Mouse (Mus musculus) kidney, embryonic 15.5 days (tissue): ENCODE measurements around the gene Rpl39. TPM values are rescaled to one million over a fixed set of nuclear protein-coding genes. Genes with fewer than 3 reads are reported as not detected.
A peak's percentile ranks its signal among the peaks of the same experiment; 100 is the strongest.

Experiments
- ATAC-seq: fragments of 200-750 bp; cut with Nextera tagmentation; replicated peaks from 2 replicates; pipeline ENCODE4 v1.8.0; 2017; ENCODE audit warnings: moderate TSS enrichment; ENCODE audit not compliant: low FRiP score
- H3K27ac ChIP-seq: fragments of 300-500 bp; sonication (generic); 2 replicates; pipeline ENCODE4 v1.5.1; 2015; ENCODE audit warnings: mild to moderate bottlenecking, inconsistent platforms
- H3K27me3 ChIP-seq: fragments of 300-500 bp; sonication (generic); 2 replicates; pipeline ENCODE4 v1.6.1; 2015; ENCODE audit warnings: inconsistent platforms
- H3K36me3 ChIP-seq: fragments of 300-500 bp; sonication (generic); 2 replicates; pipeline ENCODE4 v1.6.1; 2015; ENCODE audit warnings: inconsistent platforms
- H3K4me1 ChIP-seq: fragments of 300-500 bp; sonication (generic); 2 replicates; pipeline ENCODE4 v1.6.1; 2015; ENCODE audit warnings: inconsistent platforms
- H3K4me2 ChIP-seq: fragments of 300-500 bp; sonication (generic); 2 replicates; pipeline ENCODE4 v1.6.1; 2015; ENCODE audit warnings: moderate library complexity, mild to moderate bottlenecking, inconsistent platforms
- H3K4me3 ChIP-seq: fragments of 300-500 bp; sonication (generic); replicated peaks from 2 replicates; pipeline ENCODE4 v1.5.1; 2015; ENCODE audit warnings: mild to moderate bottlenecking, inconsistent platforms
- H3K9ac ChIP-seq: fragments of 300-500 bp; sonication (generic); 2 replicates; pipeline ENCODE4 v1.6.1; 2015; ENCODE audit warnings: mild to moderate bottlenecking, inconsistent platforms
- H3K9me3 ChIP-seq: fragments of 300-500 bp; sonication (generic); replicated peaks from 2 replicates; pipeline ENCODE4 v1.6.1; 2016; ENCODE audit warnings: inconsistent platforms
- WGBS: fragments of 180-500 bp; shearing (Covaris S2); methylation state at CpG from one replicate; pipeline ENCODE4 v1.1.7; 2015; ENCODE audit warnings: mixed read lengths; 5-methylcytosine and 5-hydroxymethylcytosine counted together
- polyA plus RNA-seq: library from polyadenylated mRNA; unstranded; fragments of >200 nt; fragmentation: Nextera tagmentation; extraction: Ambion mirVana; gene quantifications from 2 replicates; pipeline ENCODE4 v1.2.1, GENCODE M21; 2015

Rpl39 gene
- polyA plus RNA-seq, result 577 and 689 TPM in 2 replicates

- H3K27me3 ChIP-seq, result no peaks in the 10 kb centered on the region
- no peaks in the 10 kb centered on the region for H3K4me1 ChIP-seq
- WGBS, result 19% methylated on average over 38 of the region's 38 CpGs
Measured at GRCm38 (mm10) chrX:37084927-37085660, at the start of gene Rpl39. TSS of gene Rpl39 (minus strand) at chrX:37085402.

GRCm38 (mm10) chrX:37126671-37127358, 41.6 kb upstream of the Rpl39 start, which contains the start of gene Nkap:
TSS of gene Nkap (plus strand) at chrX:37126795.
- Histone ChIP-seq H3K27ac (peak within 1 kb of the TSS; percentile 73), H3K27me3 (no peaks in the 10 kb centered on the region), H3K4me2 (peak within 1 kb of the TSS; percentile 57), H3K4me3 (peak within 1 kb of the TSS; percentile 58), H3K36me3 (peaks cover 2% of the 10 kb centered on the region; the same call in 1 of the 2 replicates), H3K9me3 (no peaks in the 10 kb centered on the region), H3K4me1 (peaks cover 8% of the 10 kb centered on the region; the same call in 1 of the 2 replicates), H3K9ac (peak within 1 kb of the TSS; percentile 67)
- WGBS, result 13% methylated on average over 58 of the region's 58 CpGs
- peak; percentile 85 for ATAC-seq

More at GRCm38 (mm10) chrX:37084927-37085660, at the start of gene Rpl39:
- ATAC-seq, result peak; percentile 96
- Histone ChIP-seq H3K9me3 (no peaks in the 10 kb centered on the region), H3K4me2 (peak within 1 kb of the TSS; percentile 66), H3K4me3 (peak within 1 kb of the TSS; percentile 60), H3K36me3 (peaks cover 21% of the 10 kb centered on the region), H3K27ac (peak within 1 kb of the TSS; percentile 96), H3K9ac (peak within 1 kb of the TSS; percentile 75)

DNA sequence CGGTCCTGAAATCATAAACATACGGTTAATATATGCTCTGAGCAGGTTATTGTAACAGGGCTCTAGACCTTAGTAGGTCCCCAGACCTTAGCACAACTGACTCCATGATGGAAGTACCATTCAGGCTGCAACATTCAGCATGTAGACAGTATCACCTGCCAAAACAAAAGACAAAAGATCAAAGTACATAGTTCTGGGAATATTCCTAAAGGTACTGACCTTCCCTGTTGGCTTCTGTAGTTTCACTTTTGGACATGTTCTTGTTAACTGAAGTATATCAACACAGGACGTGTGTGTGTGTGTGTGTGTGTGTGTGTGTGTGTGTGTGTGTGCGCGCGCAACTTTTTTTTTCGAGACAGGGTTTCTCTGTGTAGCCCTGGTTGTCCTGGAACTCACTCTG, 40.3 kb upstream of the Rpl39 start:
- Histone ChIP-seq H3K27ac (no peak overlapping the region), H3K9ac (no peak overlapping the region), H3K9me3 (no peaks in the 10 kb centered on the region), H3K4me3 (no peak overlapping the region), H3K27me3 (no peaks in the 10 kb centered on the region), H3K4me2 (no peak overlapping the region), H3K36me3 (no peaks in the 10 kb centered on the region), H3K4me1 (peaks cover 8% of the 10 kb centered on the region; the same call in 1 of the 2 replicates)
- no peak for ATAC-seq
- WGBS, result 92% methylated on average over 7 of the region's 7 CpGs

DNA sequence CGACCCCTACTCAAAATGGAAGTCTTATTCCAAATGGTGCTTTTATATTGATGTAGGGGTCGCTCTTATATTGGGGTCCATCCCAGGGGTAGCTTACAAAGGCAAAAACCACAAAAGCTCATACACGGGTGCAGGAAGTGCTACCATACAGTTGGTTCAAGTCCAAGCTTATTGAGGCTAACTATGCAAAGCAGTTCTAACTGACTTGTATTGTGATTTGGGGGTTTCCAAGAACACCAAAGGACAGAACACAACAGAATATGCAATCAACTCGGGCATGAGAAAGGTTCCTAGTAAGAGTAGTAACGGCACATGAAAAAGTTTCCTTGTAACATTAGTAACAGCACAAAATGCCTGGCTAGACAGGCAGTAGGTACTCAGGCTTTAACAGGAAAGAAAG, 35.0 kb upstream of the Rpl39 start:
- H3K4me1 ChIP-seq, result no peaks in the 10 kb centered on the region
- no peak overlapping the region for H3K4me3 ChIP-seq
- 69% methylated on average over 5 of the region's 5 CpGs for WGBS
- H3K9ac ChIP-seq, result no peak overlapping the region
- H3K27me3 ChIP-seq, result no peaks in the 10 kb centered on the region; the same call in 1 of the 2 replicates
- ATAC-seq, result no peak
- H3K36me3 ChIP-seq, result no peaks in the 10 kb centered on the region
- no peak overlapping the region for H3K27ac ChIP-seq
- no peaks in the 10 kb centered on the region for H3K9me3 ChIP-seq
- no peak overlapping the region for H3K4me2 ChIP-seq

DNA sequence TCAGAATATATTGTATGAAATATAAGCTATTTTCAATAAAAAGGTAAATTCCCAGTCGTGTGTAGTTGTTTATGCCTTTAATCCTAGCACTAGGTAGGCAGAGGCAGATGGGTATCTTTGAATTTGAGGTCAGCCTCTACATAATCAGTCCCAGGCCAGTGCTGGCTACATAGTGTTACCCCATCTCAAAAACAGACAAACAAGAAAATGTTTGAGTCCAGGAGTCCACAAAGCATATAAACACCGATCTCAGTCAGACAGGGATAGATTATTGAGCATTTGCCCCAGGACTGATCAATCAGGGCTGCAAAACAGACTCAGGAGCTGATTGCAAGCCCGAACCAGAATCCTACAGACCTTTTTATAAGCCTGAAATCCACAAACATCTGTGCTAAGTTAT, 34.4 kb upstream of the Rpl39 start:
- 60% methylated on average over 3 of the region's 3 CpGs for WGBS
- Histone ChIP-seq H3K36me3 (no peaks in the 10 kb centered on the region), H3K9ac (no peak overlapping the region), H3K4me3 (no peak overlapping the region), H3K9me3 (no peaks in the 10 kb centered on the region), H3K4me1 (no peaks in the 10 kb centered on the region), H3K27ac (no peak overlapping the region), H3K4me2 (no peak overlapping the region), H3K27me3 (no peaks in the 10 kb centered on the region; the same call in 1 of the 2 replicates)
- ATAC-seq, result no peak

DNA sequence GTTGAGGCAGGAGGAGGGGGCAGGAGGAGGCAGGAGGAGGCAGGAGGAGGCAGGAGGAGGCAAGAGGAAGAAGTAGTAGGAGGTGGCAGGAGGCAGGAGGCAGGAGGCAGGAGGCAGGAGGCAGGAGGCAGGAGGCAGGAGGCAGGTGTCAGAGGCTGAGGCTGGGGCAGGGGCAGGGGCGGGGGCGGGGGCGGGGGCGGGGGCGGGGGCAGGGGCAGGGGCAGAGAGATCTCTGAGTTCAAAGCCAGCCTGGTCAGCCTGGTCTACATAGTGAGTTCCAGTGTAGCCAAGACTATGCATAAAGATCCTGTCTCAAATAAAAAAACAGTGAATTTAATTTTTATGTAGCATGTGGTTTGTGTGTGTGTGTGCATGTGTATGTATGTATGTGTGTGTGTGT, 31.9 kb upstream of the Rpl39 start:
- no peak for ATAC-seq
- WGBS, result no CpG with 5 or more reads among the region's 5 CpGs
- no peak overlapping the region for H3K27ac ChIP-seq

DNA sequence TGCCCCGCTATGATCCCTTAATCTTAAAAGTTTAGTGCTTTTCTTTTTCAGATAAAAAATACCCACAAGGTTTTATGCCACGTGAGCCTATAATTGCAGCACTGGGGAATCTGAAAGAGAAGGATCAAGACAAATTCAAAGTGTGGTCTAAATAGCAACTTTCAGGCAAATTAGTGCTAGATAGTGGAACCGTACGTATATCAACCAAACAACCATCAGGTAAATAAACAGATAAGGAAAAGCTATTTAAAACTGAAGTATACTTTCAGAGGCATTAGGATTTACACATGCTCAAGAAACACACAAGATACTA, 25.6 kb upstream of the Rpl39 start:
- Histone ChIP-seq H3K4me1 (0 out of 2 replicates have a peak, but pooled peaks cover 4% of the 10 kb centered on the region), H3K36me3 (peaks cover under 1% of the 10 kb centered on the region; the same call in 1 of the 2 replicates), H3K27me3 (no peaks in the 10 kb centered on the region), H3K27ac (no peak overlapping the region), H3K4me2 (no peak overlapping the region), H3K9me3 (no peaks in the 10 kb centered on the region), H3K4me3 (no peak overlapping the region), H3K9ac (no peak overlapping the region)
- no peak for ATAC-seq
- WGBS, result 76% methylated on average over 4 of the region's 4 CpGs

More for the DNA sequence above, 31.9 kb upstream of the Rpl39 start:
- no peak overlapping the region for H3K4me2 ChIP-seq
- no peak overlapping the region for H3K4me3 ChIP-seq
- H3K4me1 ChIP-seq, result no peaks in the 10 kb centered on the region
- H3K9me3 ChIP-seq, result no peaks in the 10 kb centered on the region
- no peaks in the 10 kb centered on the region; the same call in 1 of the 2 replicates for H3K27me3 ChIP-seq
- H3K9ac ChIP-seq, result no peak overlapping the region
- no peaks in the 10 kb centered on the region for H3K36me3 ChIP-seq

- Histone ChIP-seq H3K4me3 (peak within 1 kb of the TSS; percentile 62), H3K27me3 (no peaks in the 10 kb centered on the region), H3K9me3 (no peaks in the 10 kb centered on the region), H3K36me3 (peaks cover 5% of the 10 kb centered on the region; the same call in 1 of the 2 replicates), H3K9ac (peak within 1 kb of the TSS; percentile 62), H3K4me1 (0 out of 2 replicates have a peak, but pooled peaks cover 4% of the 10 kb centered on the region), H3K4me2 (peak within 1 kb of the TSS; percentile 62), H3K27ac (peak within 1 kb of the TSS; percentile 93)
- peak; percentile 99 for ATAC-seq
- WGBS, result 17% methylated on average over 30 of the region's 30 CpGs
Measured at GRCm38 (mm10) chrX:37110193-37110880, 25.1 kb upstream of the Rpl39 start, which contains the start of gene Upf3b. TSS of gene Upf3b (minus strand) at chrX:37110322.

DNA sequence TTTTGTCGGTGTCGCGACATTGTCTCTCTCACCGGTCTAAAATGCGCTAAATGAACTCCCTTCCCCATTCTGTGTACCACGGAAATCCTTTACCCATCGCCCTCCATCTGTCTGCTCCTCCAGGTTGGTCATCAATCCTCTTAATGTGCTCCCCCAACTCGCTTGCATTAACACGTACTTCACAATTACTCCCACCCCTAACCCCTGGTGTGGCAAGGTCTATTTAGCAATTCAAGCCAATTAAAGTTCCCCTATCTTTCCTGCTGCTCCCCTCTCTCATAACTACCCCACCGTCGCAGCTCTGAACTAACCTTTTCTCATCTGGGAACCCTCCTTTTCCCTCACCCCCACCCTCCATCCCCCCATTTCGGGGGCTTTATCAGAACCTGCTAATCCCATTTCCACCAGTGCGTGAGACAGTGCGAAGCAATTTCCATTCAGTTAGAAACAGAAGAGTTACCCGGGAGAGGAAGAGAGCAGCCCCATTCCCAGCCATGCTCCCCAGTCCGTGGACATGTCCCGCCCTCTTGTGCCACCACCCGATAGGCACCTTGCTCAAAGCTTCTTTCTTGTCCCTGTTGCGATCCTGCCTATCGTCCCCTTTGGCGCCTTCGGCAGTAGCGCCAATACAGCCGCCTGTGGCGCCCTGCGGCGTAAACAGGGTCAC, 24.5 kb upstream of the Rpl39 start:
- Histone ChIP-seq H3K9me3 (no peaks in the 10 kb centered on the region), H3K4me2 (peak overlapping the region; percentile 62), H3K9ac (peak overlapping the region; percentile 62), H3K27ac (peak overlapping the region; percentile 93), H3K4me1 (0 out of 2 replicates have a peak, but pooled peaks cover 4% of the 10 kb centered on the region), H3K36me3 (peaks cover 8% of the 10 kb centered on the region; the same call in 1 of the 2 replicates), H3K4me3 (peak overlapping the region; percentile 62), H3K27me3 (no peaks in the 10 kb centered on the region)
- WGBS, result 17% methylated on average over 27 of the region's 27 CpGs
- peak; percentile 90 for ATAC-seq

GRCm38 (mm10) chrX:37103826-37104225, 18.6 kb upstream of the Rpl39 start:
- Histone ChIP-seq H3K9ac (no peak overlapping the region), H3K9me3 (no peaks in the 10 kb centered on the region), H3K36me3 (peaks cover 28% of the 10 kb centered on the region), H3K27me3 (no peaks in the 10 kb centered on the region), H3K27ac (no peak overlapping the region), H3K4me1 (0 out of 2 replicates have a peak, but pooled peaks cover 2% of the 10 kb centered on the region), H3K4me3 (no peak overlapping the region), H3K4me2 (no peak overlapping the region)
- 72% methylated on average over 2 of the region's 2 CpGs for WGBS
- no peak for ATAC-seq

DNA sequence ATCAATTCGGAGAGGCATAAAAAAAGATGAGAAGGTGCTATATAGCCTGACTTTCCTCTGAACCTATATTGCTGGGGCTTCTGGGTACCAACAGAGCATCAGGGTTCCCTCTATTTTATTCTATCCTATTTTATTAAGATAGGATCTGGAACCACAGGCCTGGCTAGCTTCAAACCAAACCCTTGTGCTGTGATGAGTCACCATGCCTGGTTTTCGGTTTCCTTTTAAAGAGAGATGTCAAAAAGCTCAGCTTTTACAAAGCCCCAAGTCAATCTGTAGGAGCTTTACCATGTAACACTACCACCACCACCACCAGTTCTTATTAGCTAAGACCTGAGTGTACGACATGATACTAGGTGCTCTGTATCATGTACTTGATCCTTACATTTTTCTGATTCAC, 13.5 kb upstream of the Rpl39 start:
- no peak for ATAC-seq
- Histone ChIP-seq H3K27me3 (no peaks in the 10 kb centered on the region), H3K9me3 (no peaks in the 10 kb centered on the region), H3K4me2 (no peak overlapping the region), H3K4me1 (no peaks in the 10 kb centered on the region), H3K36me3 (peaks cover 47% of the 10 kb centered on the region), H3K27ac (no peak overlapping the region), H3K9ac (no peak overlapping the region), H3K4me3 (no peak overlapping the region)
- WGBS, result 97% methylated on average over 3 of the region's 3 CpGs
